Mouse (Mus musculus) monocyte, adult 5-6 weeks (primary cell): ENCODE results near the gene Ppp1r3c. TPM values are rescaled to one million over a fixed set of nuclear protein-coding genes. Genes with fewer than 3 reads are reported as not detected.
"Not testable (repeated sequence)": the region's sequence is repeated elsewhere in the genome, so short reads cannot be mapped to it uniquely, and the experiment has no call there.

Source experiments
- ATAC-seq: fragments of 153-309, 156-312 bp; replicated peaks from 2 replicates; pipeline ENCODE4 v1.8.0; 2017; ENCODE audit warnings: mild to moderate bottlenecking; ENCODE audit not compliant: low TSS enrichment, insufficient number of reproducible peaks, severe bottlenecking, poor library complexity, low FRiP score
- total RNA-seq: library from RNA; stranded (forward); fragments of 200-1000, 200-491, 200-594 nt; gene quantifications from 3 replicates; pipeline ENCODE4 v1.2.3, GENCODE M21; 2017

Gene Ppp1r3c
- not detected in 3 replicates for total RNA-seq

DNA sequence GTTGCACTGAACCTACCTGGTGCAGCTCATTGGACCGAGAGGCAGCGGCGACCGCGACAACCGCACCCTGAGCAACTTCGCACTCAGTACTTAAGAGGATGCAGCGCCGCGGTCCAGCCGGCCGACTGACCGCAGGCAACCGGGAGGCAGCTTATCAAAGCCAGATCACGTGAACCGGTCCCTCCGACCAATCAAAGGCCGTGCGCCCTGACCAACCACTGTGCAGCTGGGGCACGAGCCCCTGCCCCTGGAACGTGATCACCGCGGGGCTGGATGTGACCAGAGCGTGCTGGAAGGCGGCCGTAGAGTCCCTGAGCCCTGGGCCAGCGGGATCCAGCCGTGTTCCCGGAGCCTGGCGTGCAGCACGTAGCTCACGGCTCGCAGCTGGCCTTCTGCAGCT, at the start of gene Ppp1r3c:
TSS of gene Ppp1r3c (minus strand) at position 117 of the 400 bp plus-strand sequence.
- no peak for ATAC-seq

DNA sequence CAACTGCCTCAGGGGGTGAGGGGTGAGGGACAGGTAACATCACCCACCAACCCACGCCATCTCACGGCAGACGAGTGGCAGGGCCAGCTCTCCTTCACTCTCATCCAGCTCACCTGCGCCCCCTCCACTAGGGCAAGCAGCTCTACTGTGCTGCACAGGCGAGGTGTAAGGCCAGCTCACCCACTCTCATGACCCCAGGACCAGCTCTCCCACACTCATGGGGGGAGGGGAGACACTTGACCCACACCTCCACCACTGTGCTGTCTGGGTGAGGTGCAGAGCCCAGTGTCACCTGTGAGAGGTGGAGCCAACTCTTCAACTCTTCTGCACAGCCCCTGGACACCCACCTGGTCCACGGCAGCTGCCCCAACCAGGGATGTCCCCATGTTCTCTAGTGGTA, 46.7 kb upstream of the Ppp1r3c start:
- ATAC-seq, result no peak

DNA sequence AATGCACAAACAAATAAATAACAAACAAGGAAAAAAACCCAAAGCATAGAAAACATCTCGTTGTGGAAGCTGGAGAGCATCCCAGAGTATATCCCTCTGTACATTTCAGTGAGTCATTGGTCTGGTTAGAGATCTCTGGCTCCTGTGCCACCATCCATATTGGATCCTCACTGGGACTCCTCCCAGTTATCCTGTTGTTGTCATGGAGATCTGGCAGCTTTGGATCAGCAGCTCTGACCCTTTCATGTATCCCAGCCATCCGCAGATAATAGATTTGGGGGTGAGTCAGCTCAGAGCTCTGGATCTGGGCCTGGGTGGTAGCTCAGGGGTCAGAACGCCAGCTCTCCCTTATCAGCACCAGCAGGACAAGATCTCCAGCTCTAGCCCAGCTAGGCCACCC, 46.1 kb upstream of the Ppp1r3c start:
- no peak for ATAC-seq

DNA sequence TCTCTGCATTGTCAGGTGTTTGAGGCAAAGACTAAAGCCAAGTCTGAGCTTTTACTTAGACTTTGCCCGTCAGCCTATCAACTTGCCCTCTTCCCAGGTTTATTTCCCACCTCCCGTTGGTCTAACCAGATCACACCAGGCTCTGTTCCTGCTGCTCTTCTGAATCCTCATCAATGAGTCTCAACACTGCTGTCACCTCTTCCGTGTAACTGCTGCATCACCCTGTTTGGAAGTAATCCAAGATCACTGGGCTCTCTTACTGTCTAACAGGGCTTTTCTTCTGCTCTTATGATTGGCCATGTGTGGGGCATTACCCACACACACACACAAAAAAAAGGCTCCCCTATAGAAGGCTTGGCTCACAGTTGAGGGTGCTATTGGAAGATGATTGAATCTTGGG, 45.5 kb upstream of the Ppp1r3c start:
- ATAC-seq, result no peak

DNA sequence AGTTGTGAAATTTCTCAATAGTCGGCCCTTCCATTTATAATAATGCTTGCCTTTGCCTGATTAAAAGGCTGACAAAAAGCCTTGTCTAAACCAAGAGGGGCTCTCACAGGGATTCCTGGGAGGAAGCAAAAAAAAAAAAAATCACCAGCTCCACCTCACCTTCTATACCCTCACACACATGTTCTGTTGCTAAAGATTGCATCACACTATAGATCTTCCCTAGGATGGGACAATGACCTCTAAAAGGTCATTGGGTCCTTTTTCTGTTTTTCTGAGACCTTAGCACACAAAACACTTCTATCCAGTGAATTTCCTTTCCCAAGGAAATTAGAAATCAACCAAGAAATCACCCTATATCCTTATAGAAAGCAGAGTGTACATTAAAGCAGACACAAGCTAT, 43.9 kb upstream of the Ppp1r3c start:
- ATAC-seq, result no peak

DNA sequence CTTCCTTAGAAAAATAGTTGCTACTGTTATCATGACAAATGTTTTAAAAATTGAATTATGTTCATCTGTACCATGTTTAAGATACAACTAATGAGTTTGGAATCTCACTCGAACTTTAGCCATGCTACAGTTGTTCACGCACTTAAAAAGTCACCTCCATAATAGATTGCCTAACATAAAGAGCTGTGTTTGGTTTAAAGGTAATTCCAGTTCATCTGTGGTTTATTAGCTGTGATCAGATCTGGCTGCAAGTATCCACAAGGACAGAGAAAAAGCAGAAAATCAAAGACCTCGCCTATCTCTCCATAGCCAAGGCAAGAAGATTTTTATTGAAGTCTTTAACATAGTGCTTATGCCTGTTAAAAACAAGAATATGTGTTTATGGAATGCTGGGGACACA, 43.3 kb upstream of the Ppp1r3c start:
- ATAC-seq, result no peak

DNA sequence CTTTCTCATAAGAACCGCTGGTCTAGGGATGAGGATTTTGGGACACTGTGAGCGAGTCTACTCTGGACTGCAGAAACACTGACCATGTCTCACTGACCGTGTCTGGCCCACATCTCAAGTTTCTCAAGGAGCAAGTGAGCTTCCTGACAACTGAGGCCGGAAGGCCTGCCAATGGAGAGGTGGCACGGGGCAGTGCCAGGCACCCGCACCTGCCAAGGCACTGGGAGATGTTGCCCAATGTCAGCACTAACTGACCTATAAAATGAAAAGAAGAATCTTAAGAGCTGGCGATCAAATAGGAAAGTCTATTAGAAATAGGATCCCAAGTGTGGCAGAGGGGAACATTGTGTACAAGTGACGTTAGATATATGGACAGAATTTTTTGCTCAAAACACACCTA, 39.1 kb upstream of the Ppp1r3c start:
- ATAC-seq, result no peak

DNA sequence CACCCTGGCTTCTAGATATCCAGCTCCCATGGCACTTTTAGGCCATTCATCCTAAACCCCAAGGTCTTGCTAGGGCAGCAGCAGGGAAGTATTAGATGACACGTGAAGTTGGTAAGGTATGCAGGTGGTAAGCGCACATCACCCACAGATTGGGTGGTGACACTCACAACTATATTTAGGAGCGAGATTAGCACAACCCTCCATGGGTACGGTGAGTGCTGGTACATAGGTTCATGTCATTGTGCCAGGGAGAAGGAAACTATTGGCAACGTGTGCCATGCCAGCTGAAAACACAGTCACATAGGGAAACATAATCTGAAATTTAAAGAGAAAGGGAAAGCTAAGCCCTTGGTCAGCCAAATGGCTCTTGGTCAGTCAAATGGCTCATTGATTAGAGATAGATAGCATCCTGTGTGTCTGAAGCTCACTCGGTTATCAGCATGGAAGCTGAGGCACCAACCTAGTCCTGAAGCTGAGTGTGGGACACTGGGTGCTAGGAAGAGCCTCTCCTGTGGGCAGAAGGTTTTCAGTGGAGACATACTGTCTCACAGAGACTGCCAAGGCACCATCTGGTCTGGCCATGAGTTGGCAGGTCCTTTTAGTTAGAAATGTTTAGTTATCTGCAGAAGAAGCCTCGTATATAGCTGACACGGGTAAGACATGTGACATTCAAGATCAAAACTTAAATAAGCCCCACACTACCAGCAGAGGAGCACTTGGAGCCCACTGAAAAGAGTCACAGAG, 37.4 kb upstream of the Ppp1r3c start:
- no peak for ATAC-seq

DNA sequence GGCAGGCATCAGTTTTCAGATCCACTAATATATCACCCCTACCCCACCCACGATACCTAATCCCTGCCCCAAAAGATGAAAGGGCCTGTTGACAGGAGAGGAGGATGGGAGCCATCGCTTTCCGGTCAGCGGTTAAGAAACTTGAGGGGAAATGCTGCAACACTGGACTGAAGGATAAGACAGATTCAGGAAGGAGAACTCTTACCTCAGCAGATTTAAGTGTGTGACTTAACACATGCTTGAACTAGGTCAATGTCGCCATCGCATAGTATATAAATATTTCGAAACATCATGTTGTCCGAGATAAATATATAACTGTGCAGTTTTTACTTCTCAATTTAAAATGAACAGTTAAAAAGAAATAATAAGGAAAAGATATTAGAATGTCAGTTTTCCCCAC, 31.6 kb upstream of the Ppp1r3c start:
- ATAC-seq, result no peak

DNA sequence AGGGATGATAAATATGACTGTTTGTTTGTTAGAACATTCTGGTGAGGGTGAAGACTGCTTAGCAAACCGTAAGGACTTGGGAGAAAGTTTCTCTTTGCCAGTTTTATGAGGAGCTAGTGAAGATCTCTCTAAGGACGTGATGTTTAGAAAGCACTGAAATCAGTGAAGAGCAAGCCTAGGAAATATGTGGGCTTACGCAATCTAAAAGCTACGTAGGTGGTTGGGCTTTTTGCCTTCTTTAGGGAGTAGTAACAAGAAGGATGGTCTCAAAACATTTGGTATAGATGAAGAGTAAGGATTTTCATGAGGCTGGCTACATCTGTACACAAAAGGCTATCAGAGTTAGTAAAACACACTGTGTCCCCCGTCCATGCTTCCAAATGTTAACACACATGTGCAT, 28.0 kb upstream of the Ppp1r3c start:
- ATAC-seq, result no peak

DNA sequence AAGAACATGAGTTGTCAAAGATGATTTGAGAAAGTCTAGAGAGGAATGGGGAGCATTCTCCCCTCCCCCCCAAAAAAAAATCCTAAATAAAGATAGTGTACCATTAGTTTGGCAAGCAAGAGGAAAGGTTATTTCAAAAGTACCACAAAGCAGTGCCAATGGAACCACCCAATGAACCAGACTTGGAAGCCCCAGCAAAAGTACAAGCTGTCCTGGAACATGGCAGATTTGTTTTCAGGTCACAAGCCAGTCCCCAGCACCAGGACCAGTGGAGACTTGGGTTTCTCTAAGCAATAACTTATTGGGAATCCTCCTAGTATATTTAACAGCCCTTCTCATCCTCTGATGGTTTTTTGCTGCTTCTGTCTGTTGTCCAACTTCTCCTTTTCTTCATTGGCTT, 12.5 kb upstream of the Ppp1r3c start:
- no peak for ATAC-seq

DNA sequence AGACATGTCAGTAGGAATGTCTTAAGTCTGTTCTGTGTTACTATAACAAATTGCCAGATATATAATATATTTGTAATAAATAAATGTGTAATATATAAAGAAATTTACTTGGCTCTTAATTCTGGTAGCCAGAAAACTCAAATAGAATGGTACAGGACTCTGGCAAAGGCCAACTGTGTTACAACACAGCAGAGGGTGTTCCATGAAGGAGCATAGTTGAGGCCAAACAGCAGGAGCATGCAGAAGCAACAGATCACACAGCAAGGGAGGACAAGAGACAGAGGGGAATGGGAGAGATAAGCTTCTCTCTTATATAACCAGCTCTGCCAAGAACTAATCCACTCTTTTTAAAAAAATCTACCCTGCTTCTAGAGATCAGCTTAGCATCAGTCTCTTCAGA, 5.9 kb upstream of the Ppp1r3c start:
- no peak for ATAC-seq

DNA sequence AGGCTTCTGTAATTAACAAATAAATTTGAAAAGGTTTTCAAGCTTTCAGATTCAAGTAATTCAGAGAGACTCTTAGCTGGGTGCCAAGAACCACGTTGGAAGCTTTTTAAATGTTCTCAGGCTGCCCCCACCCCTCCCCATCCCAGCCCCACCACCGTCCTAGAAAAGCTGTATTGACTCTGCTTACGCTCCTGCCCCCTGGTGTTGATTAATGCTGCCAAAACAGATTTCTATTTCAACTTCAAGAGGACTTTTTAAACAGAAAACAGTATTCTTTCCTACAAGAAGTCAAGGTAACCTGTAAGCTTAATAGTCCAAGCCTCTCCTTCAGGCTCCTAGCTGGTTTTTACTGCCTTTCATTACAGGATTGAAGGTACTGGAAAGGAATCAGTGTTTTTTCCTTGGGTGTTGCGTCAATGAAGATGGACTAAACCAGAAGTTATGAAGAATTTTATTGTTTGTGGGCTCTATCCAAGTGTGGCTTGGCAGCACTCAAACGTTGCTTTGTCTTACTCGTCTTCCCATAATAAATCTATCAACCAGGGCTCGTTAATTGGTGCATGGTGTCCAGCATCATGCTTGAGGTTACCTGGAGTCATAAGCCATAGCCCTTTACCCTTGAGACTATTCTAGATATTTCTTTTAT, 3.2 kb upstream of the Ppp1r3c start:
- no peak for ATAC-seq

DNA sequence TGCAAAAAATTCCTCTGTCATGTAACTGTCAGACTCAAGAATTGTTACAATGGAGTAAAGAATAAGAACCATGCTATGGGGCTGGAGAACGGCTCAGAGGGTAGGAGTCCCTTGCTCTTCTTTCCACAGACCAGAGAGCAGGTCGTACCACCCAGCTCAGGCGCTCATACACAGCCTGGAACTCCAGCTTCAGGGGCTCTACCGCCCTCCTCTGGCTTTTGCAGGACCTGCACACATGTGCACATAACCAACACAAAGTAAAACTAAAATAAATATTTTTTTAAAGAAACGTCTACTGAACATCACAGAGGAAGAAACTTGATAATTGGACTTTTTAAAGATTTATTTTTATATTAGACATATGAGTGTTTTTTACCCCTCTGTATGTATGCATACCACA, 1.6 kb upstream of the Ppp1r3c start:
- no peak for ATAC-seq

DNA sequence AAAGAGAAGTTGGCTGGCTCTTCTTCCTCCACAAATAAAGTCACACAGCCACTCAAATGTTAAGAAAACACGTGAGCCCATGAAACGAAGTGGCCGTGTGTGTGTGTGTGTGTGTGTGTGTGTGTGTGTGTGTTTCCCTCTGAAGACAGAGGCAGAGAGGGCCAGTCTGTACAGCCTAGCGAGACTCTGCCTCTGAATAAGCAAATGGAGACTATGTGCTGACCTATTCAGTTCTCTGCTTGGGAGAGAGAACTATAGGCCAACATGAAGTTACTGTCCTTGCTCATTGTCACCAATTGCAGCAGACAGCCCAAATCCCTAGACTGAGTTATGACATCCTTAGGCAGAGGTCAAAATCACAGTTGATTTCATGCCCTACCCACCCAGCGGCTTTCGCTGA, 634 bp upstream of the Ppp1r3c start:
- no peak for ATAC-seq

DNA sequence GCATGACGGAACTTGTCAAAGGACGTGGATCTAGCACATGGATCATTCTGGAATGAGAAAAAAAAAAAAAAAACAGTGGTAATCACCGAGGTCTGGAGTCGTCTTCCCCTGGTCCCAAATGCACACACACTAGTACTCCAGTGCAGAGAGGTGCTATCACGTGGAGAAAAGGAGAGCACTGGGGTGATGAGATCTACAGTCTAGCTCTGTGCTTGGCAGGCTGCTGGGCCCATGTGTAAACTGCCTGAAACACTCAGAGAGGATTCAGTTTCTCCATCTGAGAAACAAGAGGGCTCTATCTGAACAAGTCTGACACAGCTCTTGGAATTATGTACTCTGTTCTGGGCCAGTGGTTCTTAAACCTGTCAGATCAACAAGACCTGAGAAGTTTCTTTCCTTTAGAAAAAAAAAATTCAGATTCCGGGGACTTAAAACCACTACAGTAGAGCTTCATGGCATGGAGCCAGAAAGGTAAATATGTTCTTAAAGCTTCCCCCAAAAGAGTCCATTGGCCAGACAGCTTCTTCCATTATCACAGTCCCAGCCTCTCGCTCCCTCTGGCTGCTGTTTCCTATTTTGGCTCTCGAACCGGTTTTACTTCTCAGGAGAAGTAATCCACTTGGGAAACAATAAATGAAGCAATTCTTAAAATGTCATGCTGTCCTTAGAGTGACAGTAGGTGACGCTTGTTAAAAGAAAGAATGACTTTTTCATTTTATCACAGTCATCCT, 2.0 kb downstream of the Ppp1r3c start:
- ATAC-seq, result no peak

DNA sequence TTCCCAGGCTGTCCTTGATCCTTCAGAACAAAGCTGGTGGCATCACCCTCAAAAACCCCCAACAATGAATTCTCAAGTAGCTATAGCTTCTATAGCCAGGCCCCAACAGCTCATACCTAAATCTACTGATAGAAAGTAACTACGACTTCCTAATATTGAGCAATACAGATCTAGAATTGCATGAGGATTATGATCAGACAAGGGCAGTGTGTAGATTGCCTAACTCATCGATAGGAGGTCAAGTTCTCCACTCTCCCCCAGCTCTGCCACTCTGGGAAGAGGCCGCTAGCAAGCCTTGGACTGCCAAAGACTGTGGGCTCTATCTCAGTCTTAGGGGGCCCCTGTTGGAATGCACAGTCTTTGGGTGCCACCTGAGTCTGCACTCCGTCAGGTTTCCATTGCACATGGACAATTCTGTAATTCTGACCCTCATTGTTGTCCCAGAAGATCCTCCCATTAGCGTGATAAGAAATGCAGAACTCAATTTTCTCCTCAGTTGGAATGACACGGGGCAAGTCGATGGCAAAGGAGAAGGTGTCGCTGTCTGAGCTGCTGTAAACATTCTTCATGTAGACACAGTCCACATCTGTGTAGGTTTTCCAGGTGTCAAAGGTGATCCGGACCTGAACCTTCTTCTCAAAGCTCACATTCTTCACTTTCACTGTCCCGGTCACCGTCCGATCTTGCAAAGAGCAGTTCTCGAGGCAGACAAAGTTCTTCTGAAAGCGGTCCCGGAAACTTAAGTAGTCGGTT, 3.1 kb downstream of the Ppp1r3c start:
- no peak for ATAC-seq

DNA sequence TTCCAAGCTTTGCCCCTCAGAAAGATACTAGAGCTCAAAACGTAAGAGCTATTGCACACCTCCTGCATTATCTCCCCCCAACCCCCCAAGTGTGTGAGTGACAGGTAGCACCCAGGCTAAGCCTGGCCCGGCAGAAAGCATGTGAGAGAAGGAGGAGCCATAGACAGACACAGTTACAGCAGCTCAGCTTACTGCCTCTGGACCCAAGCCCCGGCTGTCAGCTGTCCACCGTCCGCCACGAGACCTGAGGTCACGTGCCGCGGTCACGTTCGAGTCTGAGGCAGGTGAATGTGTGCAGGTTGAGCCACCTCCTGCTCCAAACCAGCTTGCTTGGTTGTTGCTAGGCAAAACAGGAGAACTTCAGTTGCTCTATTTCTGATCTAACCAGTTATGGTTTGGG, 5.1 kb downstream of the Ppp1r3c start:
- ATAC-seq, result no peak

DNA sequence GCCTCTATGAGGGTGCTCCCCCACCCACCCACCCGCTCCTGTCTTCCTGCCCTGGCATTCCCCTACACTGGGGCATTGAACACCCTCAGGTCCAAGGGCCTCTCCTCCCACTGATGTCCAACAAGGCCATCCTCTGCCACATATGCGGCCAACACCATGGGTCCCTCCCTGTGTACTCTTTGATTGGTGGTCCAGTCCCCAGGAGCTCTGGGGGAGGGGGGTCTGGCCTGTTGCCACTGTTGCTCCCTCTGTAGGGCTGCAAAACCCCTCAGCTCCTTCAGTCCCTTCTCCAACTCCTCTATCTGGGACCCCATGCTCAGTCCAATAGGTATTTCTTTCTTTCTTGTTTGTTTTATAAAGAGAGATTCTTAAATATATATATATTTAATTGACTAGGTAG, 6.0 kb downstream of the Ppp1r3c start:
- ATAC-seq, result not testable (repeated sequence)
